Mouse (Mus musculus): Measurements from ENCODE around the gene Nalcn. TPM values are rescaled to one million over a fixed set of nuclear protein-coding genes. Genes with fewer than 3 reads are reported as not detected.

The Nalcn gene
- polyA plus RNA-seq, 1 experiment from 2014 or later = 4.2 TPM

GRCm38 (mm10) chr14:123312371-123312770, 314.6 kb downstream of the Nalcn start:
- no peak overlapping the region for H3K27ac ChIP-seq (ENCODE audit: low read depth, low read length)
- no peaks in the 10 kb centered on the region for H3K36me3 ChIP-seq (ENCODE audit: control insufficient read depth, insufficient read depth, low read length)
- WGBS = 91% methylated on average over 4 of the region's 4 CpGs
- H3K27me3 ChIP-seq (ENCODE audit: control insufficient read depth, insufficient read depth, low read length) = no peaks in the 10 kb centered on the region
- H3K4me1 ChIP-seq (replicated peaks; ENCODE audit: control insufficient read depth, insufficient read depth, low read length) = no peaks in the 10 kb centered on the region
- no peak for ATAC-seq (replicated peaks; ENCODE audit: low FRiP score)
- DNase-seq (ENCODE audit: low spot score) = no peak
- H3K4me3 ChIP-seq (ENCODE audit: low read depth, low read length) = no peak overlapping the region
- H3K4me2 ChIP-seq (ENCODE audit: low read depth, low read length, severe bottlenecking) = no peak overlapping the region
- no peak overlapping the region for H3K9ac ChIP-seq (ENCODE audit: low read length)
- no peaks in the 10 kb centered on the region for H3K9me3 ChIP-seq (ENCODE audit: control insufficient read depth, low read length)

GRCm38 (mm10) chr14:123296068-123296467, 330.9 kb downstream of the Nalcn start:
- H3K27me3 ChIP-seq (ENCODE audit: control insufficient read depth, insufficient read depth, low read length) = no peaks in the 10 kb centered on the region
- no peaks in the 10 kb centered on the region for H3K9me3 ChIP-seq (ENCODE audit: control insufficient read depth, low read length)
- no peak for DNase-seq (ENCODE audit: low spot score)
- no peak for ATAC-seq (replicated peaks; ENCODE audit: low FRiP score)
- H3K4me3 ChIP-seq (ENCODE audit: low read depth, low read length) = no peak overlapping the region
- H3K9ac ChIP-seq (ENCODE audit: low read length) = no peak overlapping the region
- H3K36me3 ChIP-seq (ENCODE audit: control insufficient read depth, insufficient read depth, low read length) = no peaks in the 10 kb centered on the region
- H3K27ac ChIP-seq (ENCODE audit: low read depth, low read length) = no peak overlapping the region
- H3K4me2 ChIP-seq (ENCODE audit: low read depth, low read length, severe bottlenecking) = no peak overlapping the region
- no peaks in the 10 kb centered on the region for H3K4me1 ChIP-seq (replicated peaks; ENCODE audit: control insufficient read depth, insufficient read depth, low read length)

GRCm38 (mm10) chr14:123291118-123292007, 335.6 kb downstream of the Nalcn start:
- H3K27me3 ChIP-seq (ENCODE audit: control insufficient read depth, insufficient read depth, low read length) = no peaks in the 10 kb centered on the region
- WGBS = 77% methylated on average over 4 of the region's 4 CpGs
- no peaks in the 10 kb centered on the region for H3K9me3 ChIP-seq (ENCODE audit: control insufficient read depth, low read length)
- ATAC-seq (replicated peaks; ENCODE audit: low FRiP score) = peak; percentile 56; the same call in 1 of the 2 replicates
- no peak overlapping the region for H3K9ac ChIP-seq (ENCODE audit: low read length)
- H3K36me3 ChIP-seq (ENCODE audit: control insufficient read depth, insufficient read depth, low read length) = no peaks in the 10 kb centered on the region
- no peak overlapping the region for H3K27ac ChIP-seq (ENCODE audit: low read depth, low read length)
- no peaks in the 10 kb centered on the region for H3K4me1 ChIP-seq (replicated peaks; ENCODE audit: control insufficient read depth, insufficient read depth, low read length)
- no peak overlapping the region for H3K4me2 ChIP-seq (ENCODE audit: low read depth, low read length, severe bottlenecking)
- no peak overlapping the region for H3K4me3 ChIP-seq (ENCODE audit: low read depth, low read length)
- no peak for DNase-seq (ENCODE audit: low spot score)

GRCm38 (mm10) chr14:123282165-123282564, 344.8 kb downstream of the Nalcn start:
- H3K4me3 ChIP-seq (ENCODE audit: low read depth, low read length) = no peak overlapping the region
- no peaks in the 10 kb centered on the region for H3K9me3 ChIP-seq (ENCODE audit: control insufficient read depth, low read length)
- H3K4me1 ChIP-seq (replicated peaks; ENCODE audit: control insufficient read depth, insufficient read depth, low read length) = no peaks in the 10 kb centered on the region
- H3K4me2 ChIP-seq (ENCODE audit: low read depth, low read length, severe bottlenecking) = no peak overlapping the region
- H3K27me3 ChIP-seq (ENCODE audit: control insufficient read depth, insufficient read depth, low read length) = no peaks in the 10 kb centered on the region
- ATAC-seq (replicated peaks; ENCODE audit: low FRiP score) (no peak), DNase-seq (ENCODE audit: low spot score) (no peak)
- H3K36me3 ChIP-seq (ENCODE audit: control insufficient read depth, insufficient read depth, low read length) = no peaks in the 10 kb centered on the region
- H3K27ac ChIP-seq (ENCODE audit: low read depth, low read length) = no peak overlapping the region
- no peak overlapping the region for H3K9ac ChIP-seq (ENCODE audit: low read length)

GRCm38 (mm10) chr14:123272121-123272520, 354.8 kb downstream of the Nalcn start:
- 84% methylated on average over 2 of the region's 2 CpGs for WGBS
- Histone ChIP-seq H3K4me2 (ENCODE audit: low read depth, low read length, severe bottlenecking) (no peak overlapping the region), H3K27ac (ENCODE audit: low read depth, low read length) (no peak overlapping the region), H3K9ac (ENCODE audit: low read length) (no peak overlapping the region), H3K9me3 (ENCODE audit: control insufficient read depth, low read length) (no peaks in the 10 kb centered on the region), H3K36me3 (ENCODE audit: control insufficient read depth, insufficient read depth, low read length) (no peaks in the 10 kb centered on the region), H3K27me3 (ENCODE audit: control insufficient read depth, insufficient read depth, low read length) (no peaks in the 10 kb centered on the region), H3K4me3 (ENCODE audit: low read depth, low read length) (no peak overlapping the region), H3K4me1 (replicated peaks; ENCODE audit: control insufficient read depth, insufficient read depth, low read length) (no peaks in the 10 kb centered on the region)
- ATAC-seq (replicated peaks; ENCODE audit: low FRiP score) (0 out of 2 replicates have a peak, but pooled peaks have one; percentile 49), DNase-seq (ENCODE audit: low spot score) (no peak)

- Histone ChIP-seq H3K4me3 (ENCODE audit: low read depth, low read length) (no peak overlapping the region), H3K27me3 (ENCODE audit: control insufficient read depth, insufficient read depth, low read length) (no peaks in the 10 kb centered on the region), H3K4me1 (replicated peaks; ENCODE audit: control insufficient read depth, insufficient read depth, low read length) (no peaks in the 10 kb centered on the region), H3K9me3 (ENCODE audit: control insufficient read depth, low read length) (no peaks in the 10 kb centered on the region), H3K27ac (ENCODE audit: low read depth, low read length) (no peak overlapping the region), H3K9ac (ENCODE audit: low read length) (no peak overlapping the region), H3K4me2 (ENCODE audit: low read depth, low read length, severe bottlenecking) (no peak overlapping the region), H3K36me3 (ENCODE audit: control insufficient read depth, insufficient read depth, low read length) (no peaks in the 10 kb centered on the region)
- ATAC-seq (replicated peaks; ENCODE audit: low FRiP score) (no peak), DNase-seq (ENCODE audit: low spot score) (no peak)
- WGBS = 83% methylated on average over 1 of the region's 1 CpGs
These were observed 386.2 kb downstream of the Nalcn start for GRCm38 (mm10) chr14:123240738-123241137.

GRCm38 (mm10) chr14:123239945-123240344, 387.0 kb downstream of the Nalcn start:
- Histone ChIP-seq H3K36me3 (ENCODE audit: control insufficient read depth, insufficient read depth, low read length) (no peaks in the 10 kb centered on the region), H3K27me3 (ENCODE audit: control insufficient read depth, insufficient read depth, low read length) (no peaks in the 10 kb centered on the region), H3K4me2 (ENCODE audit: low read depth, low read length, severe bottlenecking) (no peak overlapping the region), H3K4me1 (replicated peaks; ENCODE audit: control insufficient read depth, insufficient read depth, low read length) (no peaks in the 10 kb centered on the region), H3K9ac (ENCODE audit: low read length) (no peak overlapping the region), H3K27ac (ENCODE audit: low read depth, low read length) (no peak overlapping the region), H3K9me3 (ENCODE audit: control insufficient read depth, low read length) (no peaks in the 10 kb centered on the region), H3K4me3 (ENCODE audit: low read depth, low read length) (no peak overlapping the region)
- peak; percentile 66 for ATAC-seq (replicated peaks; ENCODE audit: low FRiP score)
- no peak for DNase-seq (ENCODE audit: low spot score)
- WGBS = 11% methylated on average over 2 of the region's 2 CpGs

GRCm38 (mm10) chr14:123237002-123237401, 389.9 kb downstream of the Nalcn start:
- no peaks in the 10 kb centered on the region for H3K36me3 ChIP-seq (ENCODE audit: control insufficient read depth, insufficient read depth, low read length)
- 85% methylated on average over 2 of the region's 2 CpGs for WGBS

GRCm38 (mm10) chr14:123232630-123233206, 394.2 kb downstream of the Nalcn start:
- no peak for DNase-seq (ENCODE audit: low spot score)
- H3K4me2 ChIP-seq (ENCODE audit: low read depth, low read length, severe bottlenecking) = no peak overlapping the region
- H3K36me3 ChIP-seq (ENCODE audit: control insufficient read depth, insufficient read depth, low read length) = no peaks in the 10 kb centered on the region
- H3K27ac ChIP-seq (ENCODE audit: low read depth, low read length) = no peak overlapping the region
- no peak overlapping the region for H3K4me3 ChIP-seq (ENCODE audit: low read depth, low read length)
- no peak for ATAC-seq (replicated peaks; ENCODE audit: low FRiP score)
- H3K27me3 ChIP-seq (ENCODE audit: control insufficient read depth, insufficient read depth, low read length) = no peaks in the 10 kb centered on the region
- no peak overlapping the region for H3K9ac ChIP-seq (ENCODE audit: low read length)
- no peaks in the 10 kb centered on the region for H3K4me1 ChIP-seq (replicated peaks; ENCODE audit: control insufficient read depth, insufficient read depth, low read length)
- no peaks in the 10 kb centered on the region for H3K9me3 ChIP-seq (ENCODE audit: control insufficient read depth, low read length)

More at GRCm38 (mm10) chr14:123237002-123237401, 389.9 kb downstream of the Nalcn start:
- Histone ChIP-seq H3K27ac (ENCODE audit: low read depth, low read length) (no peak overlapping the region), H3K4me1 (replicated peaks; ENCODE audit: control insufficient read depth, insufficient read depth, low read length) (no peaks in the 10 kb centered on the region), H3K9me3 (ENCODE audit: control insufficient read depth, low read length) (no peaks in the 10 kb centered on the region), H3K4me3 (ENCODE audit: low read depth, low read length) (no peak overlapping the region), H3K4me2 (ENCODE audit: low read depth, low read length, severe bottlenecking) (no peak overlapping the region), H3K9ac (ENCODE audit: low read length) (no peak overlapping the region), H3K27me3 (ENCODE audit: control insufficient read depth, insufficient read depth, low read length) (no peaks in the 10 kb centered on the region)
- ATAC-seq (replicated peaks; ENCODE audit: low FRiP score) (no peak), DNase-seq (ENCODE audit: low spot score) (no peak)

All from forebrain, embryonic 11.5 days (tissue).